Comparison of ENCODE assay signal across 11 mouse cellular contexts in the genomic region with DNA sequence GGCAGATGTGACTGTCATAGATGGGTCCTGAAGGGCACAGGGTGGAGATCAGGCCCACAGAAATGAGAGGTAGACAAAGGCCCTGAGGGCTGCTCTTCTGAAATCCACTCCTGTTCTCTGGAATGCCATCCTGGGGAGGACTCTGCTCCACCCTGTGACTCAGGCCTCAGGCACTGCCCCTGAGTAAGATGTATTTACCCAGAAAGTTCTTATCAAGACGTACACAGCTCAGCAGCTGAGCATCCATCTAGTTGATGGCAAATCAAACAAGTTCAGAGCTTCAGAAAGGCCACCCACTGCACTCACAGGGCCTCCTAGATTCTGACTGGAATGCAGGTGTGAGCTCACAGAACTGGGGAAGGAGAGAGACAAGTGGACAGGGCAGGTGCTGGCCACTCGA. TPM values are rescaled to one million over a fixed set of nuclear protein-coding genes. Genes with fewer than 3 reads are reported as not detected.
A peak's percentile ranks its signal among the peaks of the same experiment; 100 is the strongest.
DNase-seq lines count a peak whose midpoint lies in the region; ATAC-seq and TF ChIP-seq lines count a peak whose summit lies in the region.
"Had no signal": no experiment of that assay in that cellular context is flagged by ENCODE, and none has a peak within 500 bp of the region (broad histone marks: within the 10 kb centered on the region; RNA-seq: fewer than 3 reads in every experiment).

No protein-coding gene starts in this region.

- 0 out of 2 replicates have a peak overlapping the region, but pooled peaks have one; percentile 19 for H3K27ac ChIP-seq in heart, embryonic 10.5 days
- no peak overlapping the region for H3K27ac ChIP-seq in heart, embryonic 11.5 days (ENCODE audit: low read depth, low read length)
- H3K27ac ChIP-seq in liver, embryonic 15.5 days (replicated peaks): peak overlapping the region; percentile 88

- H3K4me2 ChIP-seq in heart, embryonic 11.5 days: no peak overlapping the region
- H3K4me2 ChIP-seq in liver, embryonic 15.5 days: peak overlapping the region; percentile 47
- H3K4me2 ChIP-seq in myocyte (ENCODE audit: low read depth): peak overlapping the region; percentile 20

- TF ChIP-seq POLR2A in myocyte (IDR thresholded peaks at IDR 0.05; ENCODE audit: insufficient read length, low read depth): no peak

- H3ac ChIP-seq in myocyte (ENCODE audit: control insufficient read depth, insufficient read length): no peak overlapping the region

- no peak for DNase-seq in heart, embryonic 10.5 days (ENCODE audit: low spot score)
- DNase-seq in ZHBTc4 (ENCODE audit: low read depth, low spot score): peak; percentile 11
- DNase-seq in left cerebral cortex, adult 18-20 months (ENCODE audit: low spot score in 2 of 2): no peak
- no peak for DNase-seq in left cerebral cortex, postnatal 10 days (ENCODE audit: extremely low spot score in 1 of 2, low spot score in 2 of 2)
- DNase-seq in heart, adult 9 months (ENCODE audit: low spot score in 2 of 2): no peak
- DNase-seq: kidney, postnatal 14 days; layer of hippocampus, postnatal 36 days had no signal

- no peak overlapping the region; the same call in 1 of the 2 replicates for H3K9ac ChIP-seq in heart, embryonic 11.5 days (ENCODE audit: low read depth, low read length)
- peak overlapping the region; percentile 29; the same call in 1 of the 2 replicates for H3K9ac ChIP-seq in liver, embryonic 15.5 days

- no peak; the same call in 1 of the 2 replicates for ATAC-seq in heart, embryonic 11.5 days (replicated peaks; ENCODE audit: insufficient number of reproducible peaks, low FRiP score, low TSS enrichment)
- peak; percentile 95 for ATAC-seq in liver, embryonic 15.5 days (ENCODE audit: insufficient read depth)
- ATAC-seq: hindbrain, embryonic 16.5 days had no signal

- no peaks in the 10 kb centered on the region for H3K79me2 ChIP-seq in myocyte (ENCODE audit: control insufficient read depth, insufficient read depth)

- intact Hi-C loops in left cerebral cortex, postnatal 10 days (cut with DNase I): no loop called here

- peaks cover 14% of the 10 kb centered on the region for H3K4me1 ChIP-seq in heart, embryonic 10.5 days
- H3K4me1 ChIP-seq in heart, embryonic 11.5 days (ENCODE audit: control insufficient read depth, insufficient read depth, low read length): peaks cover 2% of the 10 kb centered on the region; the same call in 1 of the 2 replicates
- H3K4me1 ChIP-seq in liver, embryonic 15.5 days (replicated peaks): peaks cover 57% of the 10 kb centered on the region

- peaks cover 30% of the 10 kb centered on the region for H3K27me3 ChIP-seq in heart, embryonic 10.5 days (ENCODE audit: insufficient read depth, poor library complexity, severe bottlenecking)
- H3K27me3 ChIP-seq in heart, embryonic 11.5 days (ENCODE audit: control insufficient read depth, insufficient read depth, low read length): peaks cover 4% of the 10 kb centered on the region
- no peaks in the 10 kb centered on the region for H3K27me3 ChIP-seq in liver, embryonic 15.5 days
- no peaks in the 10 kb centered on the region for H3K27me3 ChIP-seq in myocyte (ENCODE audit: control insufficient read depth, insufficient read depth, insufficient read length)

- H3K36me3 ChIP-seq in heart, embryonic 10.5 days: no peaks in the 10 kb centered on the region
- no peaks in the 10 kb centered on the region for H3K36me3 ChIP-seq in heart, embryonic 11.5 days (ENCODE audit: control insufficient read depth, insufficient read depth, low read length)
- H3K36me3 ChIP-seq in liver, embryonic 15.5 days (replicated peaks): no peaks in the 10 kb centered on the region
- no peaks in the 10 kb centered on the region for H3K36me3 ChIP-seq in myocyte (ENCODE audit: control insufficient read depth, insufficient read depth)

- WGBS in heart, embryonic 10.5 days: 31% methylated on average over 2 of the region's 2 CpGs
- 37% methylated on average over 2 of the region's 2 CpGs for WGBS in heart, embryonic 11.5 days (ENCODE audit: insufficient replicate concordance)
- 15% methylated on average over 2 of the region's 2 CpGs for WGBS in liver, embryonic 15.5 days (ENCODE audit: insufficient replicate concordance)

- H3K4me3 ChIP-seq in heart, embryonic 10.5 days: no peak overlapping the region
- no peak overlapping the region for H3K4me3 ChIP-seq in heart, embryonic 11.5 days (ENCODE audit: low read depth, low read length)
- no peak overlapping the region for H3K4me3 ChIP-seq in liver, embryonic 15.5 days (replicated peaks)
- H3K4me3 ChIP-seq in myocyte: no peak overlapping the region

- H3K9me3 ChIP-seq in heart, embryonic 10.5 days: no peaks in the 10 kb centered on the region
- H3K9me3 ChIP-seq in heart, embryonic 11.5 days (replicated peaks; ENCODE audit: control insufficient read depth, low read length): no peaks in the 10 kb centered on the region
- H3K9me3 ChIP-seq in liver, embryonic 15.5 days (replicated peaks): no peaks in the 10 kb centered on the region

TF ChIP-seq in myocyte, 11 proteins besides CTCF, POLR2A, EP300 and RAD21:
- TF ChIP-seq POLR2AphosphoS2 (IDR thresholded peaks at IDR 0.05; ENCODE audit: insufficient read length, low read depth): no peak
- no peak for TF ChIP-seq CEBPB (IDR thresholded peaks at IDR 0.05; ENCODE audit: insufficient read depth, poor library complexity, severe bottlenecking)
- no peak for TF ChIP-seq SRF (IDR thresholded peaks at IDR 0.05; ENCODE audit: control insufficient read depth, insufficient read length, low read depth)
- TF ChIP-seq REST (IDR thresholded peaks at IDR 0.05; ENCODE audit: insufficient read depth, insufficient read length): no peak
- TF ChIP-seq MYOD1 (IDR thresholded peaks at IDR 0.05; ENCODE audit: control insufficient read depth in 1 of 3, insufficient read length in 2 of 3, low read depth in 2 of 3): no peak
- no peak for TF ChIP-seq TCF12 (IDR thresholded peaks at IDR 0.05; ENCODE audit: insufficient read depth, poor library complexity, severe bottlenecking)
- no peak for TF ChIP-seq USF1 (IDR thresholded peaks at IDR 0.05; ENCODE audit: low read depth)
- TF ChIP-seq TCF3 (IDR thresholded peaks at IDR 0.05; ENCODE audit: insufficient read length, low read depth): no peak
- no peak for TF ChIP-seq MAX (IDR thresholded peaks at IDR 0.05; ENCODE audit: low read depth)
- TF ChIP-seq MYOG (IDR thresholded peaks at IDR 0.05; ENCODE audit: control insufficient read depth in 1 of 3, insufficient read depth in 1 of 3, insufficient read length in 2 of 3, low read depth in 2 of 3): no peak

RNA-seq across cellular contexts. Expression of a gene that starts 4.0 kb away (rescaled TPM):
- 18.1 and 18.3 TPM in 2 replicates for polyA plus RNA-seq in heart, embryonic 10.5 days (2016; fragmentation: Nextera tagmentation; extraction: Ambion mirVana)
- 14.3 TPM in 2 replicates for polyA plus RNA-seq in heart, embryonic 11.5 days (2014; fragmentation: Nextera tagmentation; extraction: Ambion mirVana)
- 1.4 and 1.5 TPM in 2 replicates for polyA plus RNA-seq in liver, embryonic 15.5 days (2015; fragmentation: Nextera tagmentation; extraction: Ambion mirVana)
- polyA plus RNA-seq in myocyte (2012; fragmentation: generic; extraction: Trizol): 2.2 TPM
- 1 to 10 TPM; 2.5 to 4.1 TPM for total RNA-seq in left cerebral cortex, adult 18-20 months (2021)
- 1 to 10 TPM; 3.0 to 4.8 TPM for total RNA-seq in left cerebral cortex, postnatal 10 days (2021)
